Mouse (Mus musculus) bone marrow macrophage, adult 2 months (primary cell): ENCODE data around the gene Hipk2.

Experiments
- CTCF ChIP-seq: IDR thresholded peaks from 2 replicates; pipeline ENCODE4 v1.5.1; 2012; ENCODE audit warnings: low read depth, mild to moderate bottlenecking, low read length, moderate library complexity
- POLR2A ChIP-seq: IDR thresholded peaks from 2 replicates; pipeline ENCODE4 v1.6.1; 2012; ENCODE audit warnings: mild to moderate bottlenecking, low read depth, low read length, borderline replicate concordance

DNA sequence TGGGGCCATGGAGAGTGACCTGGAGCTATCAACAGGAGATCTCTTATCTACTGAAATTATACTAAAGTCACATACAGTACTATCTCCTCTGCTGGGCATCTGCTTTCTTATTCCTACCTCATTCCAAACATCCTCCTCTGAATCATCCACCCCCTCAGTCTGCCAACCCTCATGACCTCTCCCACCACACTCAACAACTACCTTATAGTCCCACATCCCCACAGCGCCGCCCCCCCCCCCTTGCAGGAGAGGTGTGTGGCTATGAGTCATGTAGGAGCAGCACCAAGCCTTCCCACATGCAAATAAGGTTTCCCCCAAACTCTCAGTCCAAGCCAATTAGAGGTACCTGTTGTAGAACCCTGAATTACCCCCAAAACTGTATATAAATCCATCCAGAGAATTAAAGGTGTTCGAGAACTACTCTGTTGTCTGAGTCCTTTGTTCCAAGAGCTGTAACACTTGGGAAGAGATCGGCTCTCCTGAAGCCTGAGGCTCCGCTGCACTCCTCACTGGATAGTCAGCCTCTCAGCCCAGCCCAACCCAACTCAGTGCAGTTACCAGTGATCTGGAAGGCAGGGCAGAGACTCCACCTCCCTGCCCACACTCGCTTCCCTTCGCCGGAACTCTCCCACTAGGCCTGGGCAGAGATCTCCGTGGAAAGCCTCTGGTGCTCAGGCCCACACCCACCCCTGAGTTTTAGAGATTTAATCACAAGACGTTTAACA lies 66.4 kb downstream of the Hipk2 start:
- TF ChIP-seq POLR2A: no peak
- TF ChIP-seq CTCF: no peak
